Mouse (Mus musculus) neutrophil, adult 59 days (primary cell): ENCODE data around the gene Prg3. TPM values are rescaled to one million over a fixed set of nuclear protein-coding genes. Genes with fewer than 3 reads are reported as not detected.

ENCODE experiments used
- total RNA-seq, 2 experiments: library from RNA; stranded (reverse); gene quantifications; 1 replicate in 1 of 2; 2 replicates in 1 of 2; pipeline ENCODE4 v1.2.4; 2023

Prg3 gene
- 10 to 100 TPM in 1 of 2 experiments, 1 to 10 TPM in 1; 6.6 to 27.0 TPM for total RNA-seq

DNA sequence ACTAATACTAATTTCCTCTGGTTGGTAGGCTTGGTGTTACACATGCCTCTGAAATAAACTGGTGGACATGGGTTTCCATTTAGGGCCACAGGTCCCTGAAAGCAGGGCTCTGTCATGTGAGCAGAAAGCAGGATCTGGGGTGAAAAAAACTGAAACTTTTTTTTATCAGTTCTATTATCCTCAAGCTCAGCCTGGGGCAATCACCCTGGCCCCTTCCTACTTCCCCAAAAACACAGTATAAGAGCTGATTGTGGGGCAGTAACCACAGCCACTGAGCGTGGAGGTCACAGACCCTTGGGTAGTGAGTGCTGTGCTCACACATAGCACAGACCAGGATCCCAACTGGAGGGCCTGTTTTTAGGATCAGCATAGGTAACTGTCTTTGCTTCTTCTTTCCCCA, at the start of gene Prg3:
TSS of gene Prg3 (plus strand) at position 286 of the 400 bp plus-strand sequence.

DNA sequence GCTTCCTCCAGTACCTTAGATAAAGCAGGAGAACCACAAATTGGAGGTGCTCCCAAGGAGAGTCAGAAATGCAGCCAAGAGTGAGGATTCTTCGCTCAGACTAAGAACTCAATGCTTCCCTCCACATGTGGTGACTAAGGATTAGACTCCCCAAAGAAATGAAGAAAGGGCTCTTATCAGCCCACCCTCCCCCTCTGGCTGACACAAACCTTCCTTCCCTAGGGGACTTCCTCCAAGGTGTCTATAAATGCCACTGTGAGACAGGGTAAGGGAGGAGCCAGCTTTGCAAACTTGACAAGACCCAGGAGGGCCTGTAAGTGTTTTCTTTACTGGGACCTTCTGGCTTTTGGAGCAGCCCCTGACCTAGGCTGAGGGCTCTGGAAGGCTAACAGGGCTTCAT, 7.8 kb upstream of the Prg3 start, which contains the start of gene Prg2:
TSS of gene Prg2 (plus strand) at position 274 of the 400 bp plus-strand sequence.

GRCm38 (mm10) chr2:85037047-85038026, 49.3 kb downstream of the Prg3 start, which contains the start of the genes Ssrp1 and P2rx3:
Ssrp1 (plus strand) TSS chr2:85037234.
P2rx3 (minus strand) TSS chr2:85037462.

Other genes starting within 250 kb of the Prg3 start
- gene Gm19426, start 244.6 kb upstream of the Prg3 start, total RNA-seq: not detected
- gene Serping1, start 212.8 kb upstream of the Prg3 start, total RNA-seq: under 1 TPM; 0.20 to 0.90 TPM
- gene Ube2l6, start 189.4 kb upstream of the Prg3 start, total RNA-seq: 10 to 100 TPM; 21.7 to 29.5 TPM
- under 1 TPM in 1 of 2 experiments, not detected in 1; 0.35 TPM for gene Smtnl1, start 165.6 kb upstream of the Prg3 start, total RNA-seq
- gene Timm10, start 161.2 kb upstream of the Prg3 start, total RNA-seq: 1 to 10 TPM; 5.6 to 7.0 TPM
- 10 to 100 TPM in 1 of 2 experiments, 1 to 10 TPM in 1; 6.7 to 11.0 TPM for gene Slc43a1, start 149.4 kb upstream of the Prg3 start, total RNA-seq
- gene Rtn4rl2, start 101.5 kb upstream of the Prg3 start, total RNA-seq: not detected
- gene Slc43a3, start 51.6 kb upstream of the Prg3 start, total RNA-seq: 10 to 100 TPM; 38.7 to 54.8 TPM
- gene Prg2, start 7.8 kb upstream of the Prg3 start, total RNA-seq: 100 to 1,000 TPM; 120 to 419 TPM
- 100 to 1,000 TPM; 104 to 111 TPM for gene Ssrp1, start 49.0 kb downstream of the Prg3 start, total RNA-seq
- under 1 TPM; 0.37 to 0.38 TPM for gene P2rx3, start 49.2 kb downstream of the Prg3 start, total RNA-seq
- 10 to 100 TPM in 1 of 2 experiments, 1 to 10 TPM in 1; 7.1 to 11.7 TPM for gene Tnks1bp1, start 59.8 kb downstream of the Prg3 start, total RNA-seq
- gene Aplnr, start 148.0 kb downstream of the Prg3 start, total RNA-seq: 1 to 10 TPM; 2.3 TPM
- not detected for gene Lrrc55, start 209.0 kb downstream of the Prg3 start, total RNA-seq